Mouse (Mus musculus): ENCODE results near the gene Spata9.

Gene Spata9

GRCm38 (mm10) chr13:75988096-75988495 lies 21.1 kb downstream of the Spata9 start:
- DNase-seq (ENCODE audit: inconsistent age in 2 of 2, low spot score in 1 of 2), result no peak

DNA sequence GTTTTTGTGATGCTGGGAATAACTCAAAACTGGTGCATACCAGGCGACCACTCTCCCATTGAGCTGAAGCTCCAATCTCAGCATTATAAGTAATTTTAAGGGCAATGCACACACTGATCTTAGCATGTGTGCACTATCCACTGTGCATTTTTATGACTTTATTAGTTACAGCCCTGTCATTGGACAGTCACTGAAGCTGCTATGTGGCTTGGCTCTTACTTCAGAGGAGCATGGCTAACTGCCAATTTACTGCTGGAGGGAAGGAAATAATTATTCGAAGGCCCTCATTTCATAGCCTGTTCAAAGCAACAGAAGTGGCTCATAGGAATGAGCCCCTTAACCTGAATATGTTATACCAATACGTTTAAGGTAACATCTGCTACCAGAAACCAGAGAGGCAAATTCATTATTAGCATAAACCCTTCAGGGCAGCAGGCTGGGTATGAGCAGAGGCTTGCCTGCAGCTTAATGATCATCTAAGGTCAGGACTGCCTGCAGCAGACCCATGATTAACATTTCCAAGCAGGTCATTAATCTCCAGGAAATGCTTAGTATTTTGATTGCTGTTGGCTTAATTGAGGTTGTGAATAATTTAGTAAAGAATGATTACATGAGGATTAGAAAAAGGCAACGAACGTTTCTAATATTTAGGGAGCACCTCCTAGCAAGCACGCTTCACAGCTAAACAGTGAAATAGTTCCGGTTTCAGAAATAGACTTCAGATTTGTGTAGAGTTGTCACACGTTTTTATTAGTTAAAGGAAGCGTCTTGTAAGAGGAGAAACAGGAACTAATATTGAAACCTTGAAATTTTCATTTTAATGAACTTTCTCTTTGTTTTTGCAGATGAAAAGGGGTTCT lies 25.4 kb downstream of the Spata9 start:
- peak in 1 of 2 experiments; percentile 49 for DNase-seq (ENCODE audit: inconsistent age in 2 of 2, low spot score in 1 of 2)

DNA sequence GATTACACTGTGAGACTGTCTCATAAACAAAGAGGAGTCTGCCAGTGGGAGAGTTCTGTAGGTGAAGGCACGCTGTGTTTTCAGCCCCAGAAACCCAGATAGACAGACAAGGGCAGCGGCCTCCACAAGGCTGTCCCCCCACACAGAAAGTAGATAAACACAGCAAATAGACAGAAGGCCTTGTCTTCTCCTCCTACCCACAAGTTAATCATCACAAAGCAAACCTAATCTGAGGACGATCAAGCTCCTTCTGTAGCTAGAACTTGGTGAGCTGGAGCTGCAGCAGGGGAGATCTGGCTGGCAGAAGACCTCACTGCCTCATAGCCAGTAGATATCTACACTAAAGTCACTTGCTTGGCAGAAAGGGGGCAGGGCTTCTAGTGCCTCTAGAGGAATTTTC lies 36.3 kb downstream of the Spata9 start:
- no peak for DNase-seq (ENCODE audit: inconsistent age in 2 of 2, low spot score in 1 of 2)

DNA sequence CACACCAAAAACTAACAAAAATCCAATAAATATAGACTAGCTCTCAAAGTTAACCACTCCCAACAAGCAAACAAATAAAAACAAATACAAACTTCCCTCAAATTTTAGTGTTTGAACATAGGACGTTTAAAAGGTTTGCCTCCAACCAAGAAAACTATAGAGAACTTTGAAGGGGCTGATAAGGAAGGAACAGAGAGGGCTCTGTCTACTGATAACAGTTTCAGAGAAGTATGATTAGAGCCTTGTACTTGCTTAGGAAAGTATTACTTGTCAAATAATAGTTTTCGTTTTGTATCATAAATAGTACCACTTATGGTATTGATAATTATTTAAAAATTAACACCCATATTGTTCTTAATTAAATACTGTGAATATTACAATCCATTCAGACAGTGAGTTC lies 47.6 kb downstream of the Spata9 start:
- no peak for DNase-seq (ENCODE audit: inconsistent age in 2 of 2, low spot score in 1 of 2)

DNA sequence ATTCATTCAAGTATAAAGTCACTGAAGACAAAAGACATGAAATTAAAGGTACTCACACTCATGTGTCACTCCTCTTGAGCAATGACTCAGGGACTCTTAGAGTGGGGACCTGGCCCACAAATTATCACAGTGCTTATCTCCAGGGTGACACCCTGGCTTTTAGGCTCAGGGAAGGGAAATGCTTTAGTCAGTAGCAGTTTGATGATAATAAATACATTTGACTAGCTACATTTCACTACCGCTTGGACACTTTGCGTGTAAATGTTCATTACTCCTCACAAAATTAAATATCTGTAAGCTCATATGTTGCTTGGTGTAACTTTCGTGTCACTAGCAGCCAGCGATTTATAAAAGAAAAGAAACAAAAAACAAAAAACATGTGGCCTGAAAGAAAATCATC lies 50.5 kb downstream of the Spata9 start:
- DNase-seq (ENCODE audit: inconsistent age in 2 of 2, low spot score in 1 of 2), result peak in 1 of 2 experiments; percentile 67

- DNase-seq (ENCODE audit: inconsistent age in 2 of 2, low spot score in 1 of 2), result peak; percentile 99
Observed at GRCm38 (mm10) chr13:76017974-76018843, 51.3 kb downstream of the Spata9 start, which contains the start of gene Rfesd. Gene Rfesd (minus strand): TSS chr13:76018719.

DNA sequence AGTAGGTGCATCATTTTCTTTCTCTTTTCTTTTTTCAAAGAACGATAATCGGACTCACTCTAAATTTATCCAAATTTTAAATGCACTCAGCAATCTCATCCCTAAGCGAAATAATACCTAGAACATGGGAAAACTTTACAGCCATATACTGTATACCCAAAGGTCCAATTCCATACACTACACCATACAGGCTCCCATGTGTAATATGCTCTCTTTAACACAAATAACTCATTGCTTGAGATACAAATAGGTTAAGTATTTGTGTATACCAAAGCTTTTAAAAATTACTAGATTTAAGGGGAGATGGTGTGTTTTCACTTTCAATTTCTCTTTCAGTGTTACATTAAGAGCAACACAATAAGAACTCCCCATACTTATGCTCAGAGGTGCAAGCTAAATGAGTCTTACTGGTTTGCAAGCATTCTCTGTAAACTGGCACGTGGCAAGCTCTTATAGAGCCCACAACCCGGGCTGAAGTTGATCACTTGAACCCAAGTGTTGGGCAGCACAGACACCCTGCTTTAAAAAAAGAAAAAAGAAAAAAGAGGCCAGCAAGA lies 52.0 kb downstream of the Spata9 start:
- DNase-seq (ENCODE audit: inconsistent age in 2 of 2, low spot score in 1 of 2), result peak; percentile 21 to 75

DNA sequence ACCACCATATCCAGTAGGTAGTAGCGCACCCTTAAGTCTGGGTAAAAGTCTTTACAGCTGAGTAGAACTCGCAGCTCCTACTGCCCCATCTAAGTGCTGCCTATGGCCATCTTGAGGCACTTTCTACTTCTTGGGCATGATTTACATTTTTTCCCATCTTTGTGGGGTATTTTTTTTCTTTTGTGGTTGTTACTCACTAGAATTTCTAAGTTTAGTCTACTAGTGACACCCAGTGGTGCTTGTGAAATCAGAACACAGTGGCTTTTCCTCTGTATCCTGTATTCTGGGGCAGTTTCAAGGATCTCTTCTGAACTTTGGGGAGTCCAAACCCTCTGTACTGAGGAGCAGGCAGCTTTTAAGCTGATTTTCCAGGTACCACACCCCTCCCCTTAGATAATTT lies 54.8 kb downstream of the Spata9 start:
- DNase-seq (ENCODE audit: inconsistent age in 2 of 2, low spot score in 1 of 2), result peak in 1 of 2 experiments; percentile 34

GRCm38 (mm10) chr13:76024588-76024987 lies 57.6 kb downstream of the Spata9 start:
- DNase-seq (ENCODE audit: inconsistent age in 2 of 2, low spot score in 1 of 2), result no peak

DNA sequence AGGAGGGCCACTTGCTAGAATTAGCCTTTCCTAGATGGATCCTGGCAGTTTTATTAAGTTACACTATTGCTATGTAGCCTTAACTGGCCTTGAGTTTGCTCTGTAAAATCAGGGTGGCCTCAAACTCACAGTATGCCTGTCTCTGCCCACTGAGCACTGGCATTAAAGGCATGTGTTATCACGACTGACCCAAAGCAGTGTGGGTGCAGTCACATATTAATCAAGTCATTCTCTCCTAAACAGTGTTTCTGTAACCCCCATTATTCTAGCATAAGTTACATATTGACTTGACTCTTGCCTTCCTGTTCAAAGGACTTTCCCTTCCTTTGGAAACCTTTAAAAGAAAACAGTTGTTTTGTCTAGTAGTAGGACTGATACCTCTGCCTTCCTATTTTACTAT lies 75.5 kb downstream of the Spata9 start:
- DNase-seq (ENCODE audit: inconsistent age in 2 of 2, low spot score in 1 of 2), result no peak

- DNase-seq (ENCODE audit: inconsistent age in 2 of 2, low spot score in 1 of 2), result no peak
Observed at GRCm38 (mm10) chr13:76044971-76045370, 78.0 kb downstream of the Spata9 start.
